Mouse (Mus musculus) liver, embryonic 14.5 days (tissue): ENCODE measurements around the gene Ugt1a8. TPM values are rescaled to one million over a fixed set of nuclear protein-coding genes. Genes with fewer than 3 reads are reported as not detected.
"Not testable (repeated sequence)": the region's sequence is repeated elsewhere in the genome, so short reads cannot be mapped to it uniquely, and the experiment has no call there.

Experiments used
- ATAC-seq: fragments of 200-750 bp; cut with Nextera tagmentation; 2 replicates; pipeline ENCODE4 v1.8.0; 2017; ENCODE audit warnings: moderate number of reproducible peaks, mild to moderate bottlenecking, moderate library complexity; ENCODE audit not compliant: insufficient read depth
- DNase-seq, 3 experiments: peaks; one replicate each; pipeline ENCODE4 v3.0.0-alpha.2; 2012 to 2013; ENCODE audit warnings: low read depth in 3 of 3, low spot score in 3 of 3
- H3K27ac ChIP-seq: fragments of 300-500 bp; sonication (generic); 2 replicates; pipeline ENCODE4 v1.5.1; 2014; ENCODE audit warnings: moderate library complexity, mild to moderate bottlenecking, control low read depth, inconsistent platforms
- H3K27me3 ChIP-seq: fragments of 300-500 bp; sonication (generic); 2 replicates; pipeline ENCODE4 v1.6.1; 2014; ENCODE audit warnings: mild to moderate bottlenecking, low read length, moderate library complexity; ENCODE audit not compliant: control insufficient read depth, insufficient read depth
- H3K36me3 ChIP-seq: fragments of 300-500 bp; sonication (generic); replicated peaks from 2 replicates; pipeline ENCODE4 v1.6.1; 2014; ENCODE audit warnings: low read depth; ENCODE audit not compliant: control insufficient read depth, insufficient read depth
- H3K4me1 ChIP-seq, 2 experiments: fragments of 200-500 bp in 1 of 2; fragments of 300-500 bp in 1 of 2; sonication (generic) in 1 of 2; replicated peaks; 2 replicates each; pipeline ENCODE4 v1.6.1; 2012 to 2014; ENCODE audit warnings: antibody characterized with exemption in 1 of 2, inconsistent platforms in 1 of 2, low read length in 1 of 2; ENCODE audit not compliant: control insufficient read depth in 2 of 2, insufficient read depth in 2 of 2
- H3K4me2 ChIP-seq: fragments of 300-500 bp; sonication (generic); 2 replicates; pipeline ENCODE4 v1.6.1; 2014; ENCODE audit warnings: low read depth, mild to moderate bottlenecking, control low read depth, moderate library complexity
- H3K4me3 ChIP-seq, 2 experiments: fragments of 200-500 bp in 1 of 2; fragments of 300-500 bp in 1 of 2; sonication (generic) in 1 of 2; 2 replicates each; pipeline ENCODE4 v1.5.1; 2012 to 2014; ENCODE audit warnings: low read depth in 2 of 2, low read length in 2 of 2, mild to moderate bottlenecking in 2 of 2, control low read depth in 1 of 2, inconsistent platforms in 1 of 2, moderate library complexity in 1 of 2; ENCODE audit not compliant: insufficient read depth in 1 of 2
- H3K9ac ChIP-seq: fragments of 300-500 bp; sonication (generic); replicated peaks from 2 replicates; pipeline ENCODE4 v1.6.1; 2014; ENCODE audit warnings: mild to moderate bottlenecking, control low read depth, moderate library complexity
- H3K9me3 ChIP-seq: fragments of 300-500 bp; sonication (generic); 2 replicates; pipeline ENCODE4 v1.6.1; 2016; ENCODE audit warnings: low read length, mixed read lengths; ENCODE audit not compliant: control insufficient read depth
- CTCF ChIP-seq: IDR thresholded peaks from 2 replicates; pipeline ENCODE4 v1.5.1; 2016; ENCODE audit warnings: antibody characterized with exemption, low read depth, control low read depth
- EP300 ChIP-seq: IDR thresholded peaks from 2 replicates; pipeline ENCODE4 v1.6.1; 2016; ENCODE audit warnings: antibody characterized with exemption, low read depth
- WGBS: fragments of 180-500 bp; shearing (Covaris S2); extraction: QIAGEN DNeasy Blood & Tissue Kit; methylation state at CpG from one replicate; pipeline ENCODE4 v1.1.7; 2014; ENCODE audit not compliant: insufficient replicate concordance; 5-methylcytosine and 5-hydroxymethylcytosine counted together
- polyA plus RNA-seq, 2 experiments: library from polyadenylated mRNA; depleted of rRNA in 1 of 2; stranded (reverse) in 1 of 2; unstranded in 1 of 2; fragments of >200 nt; fragmentation: Nextera tagmentation in 1 of 2; extraction: Ambion mirVana in 1 of 2; gene quantifications; 2 replicates each; pipeline versions ENCODE4 v1.2.1 to v1.2.3; 2012 to 2014

Gene Ugt1a8
- polyA plus RNA-seq, 2 experiments: not detected

DNA sequence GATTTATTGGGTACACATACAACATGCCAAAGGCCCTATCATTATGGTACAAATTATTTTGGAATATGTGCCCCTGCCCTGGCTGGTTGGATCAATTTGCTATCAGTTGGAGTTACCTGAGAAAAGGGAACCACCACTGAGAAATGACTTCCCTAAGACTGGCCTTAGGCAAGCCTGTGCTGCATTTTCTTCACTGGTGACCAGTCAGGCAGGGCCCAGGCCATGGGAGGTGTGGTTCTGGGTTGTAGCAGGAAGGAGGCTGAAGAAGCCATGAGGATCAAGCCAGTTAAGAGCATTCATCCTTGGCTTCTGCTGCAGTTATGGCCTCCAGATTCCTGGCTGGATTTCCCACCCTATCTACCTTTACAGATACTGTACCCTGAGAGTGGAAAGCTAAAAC, 4.7 kb downstream of the Ugt1a8 start:
- no peaks in the 10 kb centered on the region for H3K4me1 ChIP-seq
- H3K36me3 ChIP-seq: no peaks in the 10 kb centered on the region
- no peak overlapping the region for H3K9ac ChIP-seq
- no peaks in the 10 kb centered on the region for H3K27me3 ChIP-seq
- H3K27ac ChIP-seq: no peak overlapping the region
- no peak overlapping the region for H3K4me3 ChIP-seq
- no peaks in the 10 kb centered on the region for H3K9me3 ChIP-seq
- no peak for ATAC-seq
- TF ChIP-seq CTCF: no peak
- TF ChIP-seq EP300: no peak
- no peak overlapping the region for H3K4me2 ChIP-seq
- DNase-seq: no peak

DNA sequence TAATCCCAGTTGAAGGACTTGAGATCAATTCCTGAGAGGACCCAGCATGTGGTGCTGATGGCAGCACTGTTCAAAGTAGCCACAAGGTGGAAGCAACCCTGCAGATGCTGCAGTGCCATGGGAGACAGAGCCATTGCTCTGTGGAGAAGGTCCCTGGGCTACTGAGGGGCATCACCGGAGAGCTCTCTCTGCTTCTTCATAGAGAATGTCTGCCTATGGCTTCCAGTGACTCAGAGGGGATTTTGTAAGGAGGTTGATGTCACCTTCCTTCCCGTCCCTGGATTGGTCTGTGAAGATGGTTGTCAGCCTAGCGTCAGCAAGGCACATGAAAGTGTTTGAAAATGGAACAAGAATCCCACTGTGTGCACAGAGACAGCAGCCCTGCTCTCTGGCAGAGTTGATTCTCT, 6.7 kb downstream of the Ugt1a8 start:
- DNase-seq, H3K27me3 ChIP-seq, H3K4me2 ChIP-seq, H3K27ac ChIP-seq, H3K36me3 ChIP-seq, H3K4me1 ChIP-seq, H3K9ac ChIP-seq, H3K4me3 ChIP-seq, ATAC-seq, H3K9me3 ChIP-seq: not testable (repeated sequence)
- 31% methylated on average over 3 of the region's 3 CpGs for WGBS
- peak; percentile 57 for TF ChIP-seq CTCF

DNA sequence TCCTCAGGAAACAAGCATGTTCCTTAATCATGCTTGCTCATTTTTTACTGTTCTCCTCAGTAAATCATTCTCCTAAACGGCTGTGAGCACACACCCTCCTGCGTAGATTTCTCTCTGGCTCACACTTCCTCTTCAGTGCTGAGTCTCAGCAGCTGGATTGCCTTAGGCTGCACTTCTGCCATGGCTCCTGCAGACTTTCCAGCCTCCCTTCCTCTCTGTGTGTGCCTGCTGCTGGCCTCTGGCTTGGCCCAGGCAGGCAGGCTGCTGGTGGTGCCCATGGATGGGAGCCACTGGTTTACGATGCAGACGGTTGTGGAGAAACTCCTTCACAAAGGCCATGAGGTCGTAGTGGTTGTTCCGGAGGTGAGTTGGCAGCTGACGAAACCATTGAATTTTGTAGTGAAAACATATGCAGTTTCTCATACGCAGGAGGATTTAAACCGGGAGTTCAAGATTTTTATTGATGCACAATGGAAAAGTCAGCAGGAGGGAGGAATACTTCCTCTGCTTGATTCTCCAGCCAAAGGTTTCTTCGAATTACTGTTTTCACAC, 7.4 kb downstream of the Ugt1a8 start, which contains the start of gene Ugt1a7c:
TSS of gene Ugt1a7c (plus strand) at position 122 of the 552 bp plus-strand sequence.
- Histone ChIP-seq H3K9me3 (no peaks in the 10 kb centered on the region), H3K4me1 (no peaks in the 10 kb centered on the region), H3K4me3 (no peak within 1 kb of the TSS), H3K4me2 (no peak within 1 kb of the TSS), H3K27me3 (no peaks in the 10 kb centered on the region), H3K9ac (no peak within 1 kb of the TSS), H3K36me3 (no peaks in the 10 kb centered on the region), H3K27ac (no peak within 1 kb of the TSS)
- ATAC-seq (no peak), DNase-seq (no peak)
- 34% methylated on average over 10 of the region's 10 CpGs for WGBS
- TF ChIP-seq CTCF (no peak), EP300 (no peak)

DNA sequence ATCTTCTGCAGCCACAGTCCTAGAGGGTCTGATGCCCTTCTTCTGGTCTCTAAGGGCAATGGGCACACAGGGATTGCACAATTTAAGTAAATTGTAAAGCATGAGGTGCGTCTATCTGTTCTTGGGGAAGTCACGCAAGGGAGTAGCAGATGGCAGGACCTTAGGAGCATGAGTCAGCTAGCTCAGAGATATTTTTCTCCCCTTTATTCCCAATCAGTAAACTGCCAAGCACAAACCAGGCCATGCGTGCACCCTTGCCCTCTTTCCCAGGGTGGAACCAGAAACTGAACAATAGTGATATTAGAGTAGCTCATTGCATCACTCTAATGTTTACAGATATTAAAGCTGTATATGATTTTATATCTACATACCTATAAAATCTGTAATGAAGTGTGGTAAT, 10.9 kb downstream of the Ugt1a8 start:
- WGBS: 46% methylated on average over 3 of the region's 3 CpGs
- not testable (repeated sequence) for H3K36me3 ChIP-seq, H3K27me3 ChIP-seq, H3K9ac ChIP-seq, H3K4me3 ChIP-seq, H3K9me3 ChIP-seq, H3K4me2 ChIP-seq, ATAC-seq, DNase-seq, H3K4me1 ChIP-seq, H3K27ac ChIP-seq

DNA sequence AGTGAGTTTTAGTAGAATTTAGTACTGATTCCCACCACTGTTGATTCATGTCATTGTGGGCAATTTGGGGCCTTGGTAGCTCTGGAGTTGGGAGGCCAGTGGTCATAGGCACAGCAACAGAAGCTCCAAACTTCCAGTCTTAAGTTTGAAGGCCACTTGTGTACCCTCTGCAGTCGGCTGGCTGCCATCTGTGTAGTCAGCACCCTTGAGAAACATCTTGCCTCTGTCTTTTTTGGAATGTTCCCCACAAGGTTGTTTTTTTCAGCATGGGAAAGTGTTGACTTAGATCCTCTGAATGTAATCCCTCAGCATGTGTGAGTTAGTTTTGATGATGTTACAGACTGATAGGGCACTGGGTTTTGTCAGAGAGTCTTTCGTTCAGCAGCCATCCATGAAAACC, 12.1 kb downstream of the Ugt1a8 start:
- not testable (repeated sequence) for DNase-seq, H3K4me3 ChIP-seq, H3K9ac ChIP-seq, H3K27ac ChIP-seq, H3K4me1 ChIP-seq, H3K9me3 ChIP-seq, H3K27me3 ChIP-seq, H3K4me2 ChIP-seq, ATAC-seq, H3K36me3 ChIP-seq
- WGBS: 52% methylated on average over 2 of the region's 2 CpGs

DNA sequence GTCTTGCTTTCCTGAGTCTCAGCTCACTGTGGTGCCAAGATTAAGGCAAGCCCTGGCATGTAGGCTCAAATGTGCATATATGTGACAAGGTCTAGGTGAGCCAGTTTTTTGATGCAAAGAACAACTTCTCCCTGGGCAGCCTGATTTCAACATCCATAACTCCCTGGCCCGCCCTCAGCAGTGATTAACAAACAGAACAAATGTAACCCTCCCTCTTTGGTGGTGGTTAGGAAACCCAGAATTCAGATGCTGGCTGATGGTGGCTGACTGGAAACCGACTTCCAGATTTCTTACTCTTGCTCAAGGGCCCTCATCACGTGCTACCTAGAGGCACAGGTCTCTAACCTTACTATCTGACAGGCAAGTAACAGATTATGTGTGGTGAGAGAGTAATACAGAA, 15.4 kb downstream of the Ugt1a8 start, which contains the start of gene Ugt1a6b:
TSS of gene Ugt1a6b (plus strand) at position 234 of the 400 bp plus-strand sequence.
- ATAC-seq, H3K36me3 ChIP-seq, H3K4me1 ChIP-seq, H3K4me2 ChIP-seq, H3K4me3 ChIP-seq, DNase-seq, H3K9me3 ChIP-seq, H3K27ac ChIP-seq, H3K27me3 ChIP-seq, H3K9ac ChIP-seq: not testable (repeated sequence)
- 15% methylated on average over 2 of the region's 3 CpGs for WGBS

DNA sequence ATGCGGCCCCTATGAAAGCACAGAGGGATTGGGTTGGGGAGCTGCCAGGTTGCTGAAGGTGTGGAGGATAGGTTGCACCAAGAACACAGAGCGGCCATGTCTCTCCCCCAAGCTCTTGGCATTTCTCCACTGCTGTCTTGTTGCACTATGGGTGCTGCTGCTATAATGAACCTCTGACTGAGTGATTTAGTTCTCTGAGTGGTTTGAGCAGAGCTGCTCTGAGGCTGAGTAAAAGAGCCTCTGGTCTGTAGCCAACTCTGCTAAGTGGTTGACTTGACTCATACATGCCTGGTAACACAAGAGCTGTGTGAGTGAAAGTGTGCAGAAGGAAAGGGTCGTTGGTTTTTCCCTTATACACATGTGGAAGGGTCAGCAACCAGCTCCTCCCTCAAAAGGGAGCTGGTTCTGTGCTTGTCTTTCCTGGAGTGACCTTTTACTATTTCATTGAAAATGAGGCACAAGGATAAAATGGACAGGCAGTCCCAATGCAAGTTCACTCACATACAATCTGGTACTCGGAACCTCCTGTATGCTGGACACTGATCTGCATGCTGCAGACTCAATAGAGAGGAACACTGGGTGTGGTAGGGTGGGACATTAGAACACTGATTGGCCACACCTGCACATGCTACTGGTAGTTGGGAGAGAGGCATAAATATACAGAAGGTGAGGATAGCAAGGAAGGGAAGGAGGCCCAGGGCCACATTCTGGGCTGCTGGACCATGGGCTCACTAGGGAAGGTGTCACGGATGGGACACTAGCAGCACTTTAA, 16.3 kb downstream of the Ugt1a8 start:
- peaks cover 0 to 12% of the 10 kb centered on the region in 2 experiments; a peak in 2 of 4 replicates for H3K4me1 ChIP-seq
- not testable (repeated sequence) for H3K9ac ChIP-seq, H3K27me3 ChIP-seq, H3K9me3 ChIP-seq, H3K36me3 ChIP-seq, H3K4me3 ChIP-seq, H3K27ac ChIP-seq, DNase-seq, H3K4me2 ChIP-seq, ATAC-seq
- 48% methylated on average over 4 of the region's 5 CpGs for WGBS
